Mouse (Mus musculus): ENCODE results near the gene Pam. TPM values are rescaled to one million over a fixed set of nuclear protein-coding genes. Genes with fewer than 3 reads are reported as not detected.

The Pam gene
- total RNA-seq, 2 experiments from 2014 or later: 108 to 114 TPM

- intact Hi-C loops (cut with DNase I): no loop called here
Observed at GRCm38 (mm10) chr1:98082988-98083387, 12.5 kb downstream of the Pam start.

GRCm38 (mm10) chr1:98080431-98080830 is 15.0 kb downstream of the Pam start:
- intact Hi-C loops (cut with DNase I): no loop called here
- no peak for DNase-seq

More at GRCm38 (mm10) chr1:98082988-98083387, 12.5 kb downstream of the Pam start:
- no peak for DNase-seq

- no peak for DNase-seq
- intact Hi-C loops (cut with DNase I): no loop called here
Observed at GRCm38 (mm10) chr1:98079640-98080039, 15.8 kb downstream of the Pam start.

GRCm38 (mm10) chr1:98078735-98079134 is 16.7 kb downstream of the Pam start:
- DNase-seq: no peak
- intact Hi-C loops (cut with DNase I): no loop called here

- intact Hi-C loops (cut with DNase I): no loop called here
- no peak for DNase-seq
Observed at GRCm38 (mm10) chr1:98073826-98074225, 21.6 kb downstream of the Pam start.

- intact Hi-C loops (cut with DNase I): no loop called here
- no peak for DNase-seq
Observed at GRCm38 (mm10) chr1:98073127-98073526, 22.3 kb downstream of the Pam start.

- intact Hi-C loops (cut with DNase I): no loop called here
- DNase-seq: peak; percentile 25
Observed at GRCm38 (mm10) chr1:98072045-98072444, 23.4 kb downstream of the Pam start.

GRCm38 (mm10) chr1:98071436-98071835 is 24.0 kb downstream of the Pam start:
- intact Hi-C loops (cut with DNase I): no loop called here
- DNase-seq: no peak

GRCm38 (mm10) chr1:98070743-98071325 is 24.6 kb downstream of the Pam start:
- peak; percentile 41 for DNase-seq
- intact Hi-C loops (cut with DNase I): no loop called here

GRCm38 (mm10) chr1:98068177-98068576 is 27.3 kb downstream of the Pam start:
- no peak for DNase-seq
- intact Hi-C loops (cut with DNase I): no loop called here

GRCm38 (mm10) chr1:98062074-98062473 is 33.4 kb downstream of the Pam start:
- intact Hi-C loops (cut with DNase I): no loop called here
- no peak for DNase-seq

GRCm38 (mm10) chr1:98059401-98059800 is 36.0 kb downstream of the Pam start:
- DNase-seq: no peak
- intact Hi-C loops (cut with DNase I): no loop called here

- intact Hi-C loops (cut with DNase I): no loop called here
- no peak for DNase-seq
Observed at GRCm38 (mm10) chr1:98056996-98057945, 38.2 kb downstream of the Pam start.

- no peak for DNase-seq
- intact Hi-C loops (cut with DNase I): no loop called here
Observed at GRCm38 (mm10) chr1:98056277-98056676, 39.2 kb downstream of the Pam start.

GRCm38 (mm10) chr1:98055591-98055990 is 39.9 kb downstream of the Pam start:
- DNase-seq: no peak
- intact Hi-C loops (cut with DNase I): no loop called here

- intact Hi-C loops (cut with DNase I): no loop called here
- peak; percentile 39 for DNase-seq
Observed at GRCm38 (mm10) chr1:98053994-98054393, 41.5 kb downstream of the Pam start.

GRCm38 (mm10) chr1:98053447-98053846 is 42.0 kb downstream of the Pam start:
- intact Hi-C loops (cut with DNase I): no loop called here

GRCm38 (mm10) chr1:98052775-98053174 is 42.7 kb downstream of the Pam start:
- intact Hi-C loops (cut with DNase I): no loop called here
- no peak for DNase-seq

More at GRCm38 (mm10) chr1:98053447-98053846, 42.0 kb downstream of the Pam start:
- DNase-seq: peak; percentile 35

- intact Hi-C loops (cut with DNase I): no loop called here
- no peak for DNase-seq
Observed at GRCm38 (mm10) chr1:98051039-98051438, 44.4 kb downstream of the Pam start.

- no peak for DNase-seq
- intact Hi-C loops (cut with DNase I): no loop called here
Observed at GRCm38 (mm10) chr1:98049756-98050155, 45.7 kb downstream of the Pam start.

- intact Hi-C loops (cut with DNase I): no loop called here
- DNase-seq: no peak
Observed at GRCm38 (mm10) chr1:98048218-98048801, 47.1 kb downstream of the Pam start.

Measured in left cerebral cortex, postnatal 4 days (tissue).